Mouse (Mus musculus) MEL (cell line): ENCODE measurements around the gene Dock1. TPM values are rescaled to one million over a fixed set of nuclear protein-coding genes. Genes with fewer than 3 reads are reported as not detected.

Source experiments
- DNase-seq: peaks from one replicate; pipeline ENCODE4 v3.0.0; 2011; ENCODE audit warnings: low read depth, low spot score
- H3K27ac ChIP-seq: 2 replicates; pipeline ENCODE4 v1.5.1; 2012; ENCODE audit warnings: low read depth, mild to moderate bottlenecking, control low read depth, low read length, moderate library complexity; ENCODE audit not compliant: control insufficient read depth
- H3K27me3 ChIP-seq, 2 experiments: fragments of 150-350 bp in 1 of 2; sonication (generic) in 1 of 2; 2 replicates each; pipeline ENCODE4 v1.6.1; 2012; ENCODE audit warnings: low read length in 2 of 2, mild to moderate bottlenecking in 2 of 2, improper control_type of control experiment in 1 of 2, moderate library complexity in 1 of 2; ENCODE audit not compliant: insufficient read depth in 2 of 2, control insufficient read depth in 1 of 2
- H3K36me3 ChIP-seq, 2 experiments: 2 replicates each; pipeline ENCODE4 v1.6.1; 2012 to 2014; ENCODE audit warnings: low read length in 2 of 2, improper control_type of control experiment in 1 of 2, inconsistent platforms in 1 of 2, mild to moderate bottlenecking in 1 of 2; ENCODE audit not compliant: insufficient read depth in 2 of 2, control insufficient read depth in 1 of 2
- H3K4me1 ChIP-seq, 2 experiments: fragments of 150-350 bp in 1 of 2; sonication (generic) in 1 of 2; 2 replicates each; pipeline ENCODE4 v1.6.1; 2012; ENCODE audit warnings: low read length in 2 of 2, improper control_type of control experiment in 1 of 2, mild to moderate bottlenecking in 1 of 2; ENCODE audit not compliant: insufficient read depth in 2 of 2, control insufficient read depth in 1 of 2
- H3K4me3 ChIP-seq, 2 experiments: fragments of 150-350 bp in 1 of 2; sonication (generic) in 1 of 2; 2 replicates each; pipeline ENCODE4 v1.5.1; 2012; ENCODE audit warnings: low read depth in 2 of 2, low read length in 2 of 2, mild to moderate bottlenecking in 2 of 2, moderate library complexity in 2 of 2, control low read depth in 1 of 2, improper control_type of control experiment in 1 of 2; ENCODE audit not compliant: control insufficient read depth in 1 of 2, insufficient read depth in 1 of 2
- H3K79me2 ChIP-seq: 2 replicates; pipeline ENCODE4 v1.6.1; 2012; ENCODE audit warnings: mild to moderate bottlenecking, low read length, moderate library complexity; ENCODE audit not compliant: control insufficient read depth, poor library complexity, insufficient read depth
- H3K9ac ChIP-seq: 2 replicates; pipeline ENCODE4 v1.6.1; 2012; ENCODE audit warnings: low read depth, mild to moderate bottlenecking, control low read depth, low read length, moderate library complexity; ENCODE audit not compliant: control insufficient read depth, poor library complexity, severe bottlenecking
- H3K9me3 ChIP-seq: fragments of 150-350 bp; sonication (generic); replicated peaks from 2 replicates; pipeline ENCODE4 v1.6.1; 2012; ENCODE audit warnings: mild to moderate bottlenecking, low read length, improper control_type of control experiment, moderate library complexity; ENCODE audit not compliant: insufficient read depth
- EP300 ChIP-seq, 2 experiments: IDR thresholded peaks; 2 replicates each; pipeline ENCODE4 v1.6.1; 2011; ENCODE audit warnings: improper control_type of control experiment in 2 of 2, low read length in 2 of 2, low read depth in 1 of 2, mild to moderate bottlenecking in 1 of 2
- GATA1 ChIP-seq: IDR thresholded peaks from 2 replicates; pipeline ENCODE4 v1.6.1; 2011; ENCODE audit warnings: low read depth, low read length, improper control_type of control experiment
- KAT2A ChIP-seq: conservative IDR thresholded peaks from 2 replicates; pipeline ENCODE4 v1.6.1; 2012; ENCODE audit warnings: low read depth, low read length, improper control_type of control experiment, inconsistent platforms
- MAX ChIP-seq: IDR thresholded peaks from 2 replicates; pipeline ENCODE4 v1.6.1; 2011; ENCODE audit warnings: low read length, improper control_type of control experiment
- MAZ ChIP-seq: IDR thresholded peaks from 2 replicates; pipeline ENCODE4 v1.6.1; 2012; ENCODE audit warnings: low read depth, mild to moderate bottlenecking, inconsistent platforms, low read length, improper control_type of control experiment
- MEF2A ChIP-seq: IDR thresholded peaks from 2 replicates; pipeline ENCODE4 v1.6.1; 2014; ENCODE audit warnings: low read depth, mild to moderate bottlenecking, inconsistent platforms, low read length, improper control_type of control experiment; ENCODE audit not compliant: poor library complexity, insufficient replicate concordance, severe bottlenecking; ENCODE audit errors: extremely low read depth
- MYC ChIP-seq: IDR thresholded peaks from 2 replicates; pipeline ENCODE4 v1.6.1; 2011; ENCODE audit warnings: low read depth, mild to moderate bottlenecking, low read length, improper control_type of control experiment, moderate library complexity
- NRF1 ChIP-seq: IDR thresholded peaks from 2 replicates; pipeline ENCODE4 v1.6.1; 2014; ENCODE audit warnings: low read depth, mild to moderate bottlenecking, inconsistent platforms, low read length, improper control_type of control experiment, moderate library complexity; ENCODE audit not compliant: poor library complexity, insufficient read depth, severe bottlenecking
- POLR2A ChIP-seq, 2 experiments: IDR thresholded peaks; 2 replicates each; pipeline ENCODE4 v1.6.1; 2011 to 2012; ENCODE audit warnings: low read length in 2 of 2, mild to moderate bottlenecking in 2 of 2, control low read depth in 1 of 2, improper control_type of control experiment in 1 of 2, low read depth in 1 of 2, moderate library complexity in 1 of 2; ENCODE audit not compliant: control insufficient read depth in 1 of 2, insufficient read depth in 1 of 2, poor library complexity in 1 of 2
- POLR2AphosphoS2 ChIP-seq: IDR thresholded peaks from 2 replicates; pipeline ENCODE4 v1.6.1; 2011; ENCODE audit warnings: low read length, improper control_type of control experiment
- RCOR1 ChIP-seq: IDR thresholded peaks from 2 replicates; pipeline ENCODE4 v1.6.1; 2012; ENCODE audit warnings: low read depth, mild to moderate bottlenecking, inconsistent platforms, low read length, improper control_type of control experiment
- SIN3A ChIP-seq: IDR thresholded peaks from 2 replicates; pipeline ENCODE4 v1.6.1; 2012; ENCODE audit warnings: low read length, improper control_type of control experiment, inconsistent platforms
- SMC3 ChIP-seq: IDR thresholded peaks from 2 replicates; pipeline ENCODE4 v1.6.1; 2011; ENCODE audit warnings: low read depth, low read length, improper control_type of control experiment
- ZC3H11A ChIP-seq: IDR thresholded peaks from 2 replicates; pipeline ENCODE4 v1.6.1; 2012; ENCODE audit warnings: low read depth, mild to moderate bottlenecking, inconsistent platforms, low read length, improper control_type of control experiment
- ZKSCAN1 ChIP-seq: IDR thresholded peaks from 2 replicates; pipeline ENCODE4 v1.6.1; 2012; ENCODE audit warnings: low read depth, mild to moderate bottlenecking, inconsistent platforms, low read length, improper control_type of control experiment, moderate library complexity
- ZMIZ1 ChIP-seq: IDR thresholded peaks from 2 replicates; pipeline ENCODE4 v1.6.1; 2012; ENCODE audit warnings: low read depth, mild to moderate bottlenecking, inconsistent platforms, low read length, improper control_type of control experiment, moderate library complexity
- ZNF384 ChIP-seq: IDR thresholded peaks from 2 replicates; pipeline ENCODE4 v1.6.1; 2012; ENCODE audit warnings: low read depth, mild to moderate bottlenecking, inconsistent platforms, low read length, improper control_type of control experiment
- polyA plus RNA-seq, 2 experiments: library from polyadenylated mRNA; stranded (reverse) in 1 of 2; unstranded in 1 of 2; fragments of >175 nt in 1 of 2; fragments of >200 nt in 1 of 2; gene quantifications; 2 replicates each; pipeline versions ENCODE4 v1.2.1 to v1.2.4; 2012; ENCODE audit warnings: low replicate concordance in 2 of 2, low read depth in 1 of 2; ENCODE audit not compliant: insufficient read length in 2 of 2, insufficient read depth in 1 of 2, missing spikeins in 1 of 2
- total RNA-seq: library from RNA; depleted of rRNA; stranded (reverse); fragments of 300-350 nt; gene quantifications from 2 replicates; pipeline ENCODE4 v1.2.3, GENCODE M21; 2012

Dock1 gene
- total and polyA plus RNA-seq, 3 experiments = not detected

GRCm38 (mm10) chr7:135059071-135059470 is 388.6 kb downstream of the Dock1 start:
- no peak for DNase-seq
- Histone ChIP-seq H3K9ac (no peak overlapping the region), H3K36me3 (no peaks in the 10 kb centered on the region), H3K79me2 (no peaks in the 10 kb centered on the region), H3K9me3 (no peaks in the 10 kb centered on the region), H3K4me3 (no peak overlapping the region), H3K27ac (no peak overlapping the region), H3K27me3 (no peaks in the 10 kb centered on the region), H3K4me1 (no peaks in the 10 kb centered on the region)
- TF ChIP-seq SIN3A = no peak
- TF ChIP-seq ZKSCAN1 = no peak
- TF ChIP-seq POLR2A (IDR thresholded peaks at IDR 0.05; ENCODE audit: control insufficient read depth in 1 of 2, insufficient read depth in 1 of 2, low read depth in 1 of 2, low read length in 2 of 2, poor library complexity in 1 of 2) = no peak
- TF ChIP-seq GATA1 = no peak
- TF ChIP-seq EP300 (IDR thresholded peaks at IDR 0.05; ENCODE audit: low read depth in 1 of 2, low read length in 2 of 2) = no peak
- TF ChIP-seq NRF1 = no peak

- no peak overlapping the region for H3K4me3 ChIP-seq
- H3K36me3 ChIP-seq = no peaks in the 10 kb centered on the region
- H3K79me2 ChIP-seq = no peaks in the 10 kb centered on the region
- TF ChIP-seq SIN3A (no peak), ZNF384 (no peak), ZKSCAN1 (no peak), POLR2AphosphoS2 (no peak), RCOR1 (no peak), MEF2A (no peak), SMC3 (no peak), KAT2A (no peak), ZMIZ1 (no peak), ZC3H11A (no peak), MAX (no peak), MYC (no peak), EP300 (IDR thresholded peaks at IDR 0.05; ENCODE audit: low read depth in 1 of 2, low read length in 2 of 2) (no peak), POLR2A (IDR thresholded peaks at IDR 0.05; ENCODE audit: control insufficient read depth in 1 of 2, insufficient read depth in 1 of 2, low read depth in 1 of 2, low read length in 2 of 2, poor library complexity in 1 of 2) (no peak), MAZ (no peak), GATA1 (no peak), NRF1 (no peak)
- DNase-seq = no peak
- H3K9ac ChIP-seq = no peak overlapping the region
- H3K4me1 ChIP-seq = no peaks in the 10 kb centered on the region
- H3K9me3 ChIP-seq = no peaks in the 10 kb centered on the region
- H3K27me3 ChIP-seq = no peaks in the 10 kb centered on the region
- H3K27ac ChIP-seq = no peak overlapping the region
Measured at GRCm38 (mm10) chr7:135059562-135059961, 389.1 kb downstream of the Dock1 start.
